Mouse (Mus musculus) left cerebral cortex, adult 8-10 months (tissue): ENCODE data around the gene Magi2. TPM values are rescaled to one million over a fixed set of nuclear protein-coding genes. Genes with fewer than 3 reads are reported as not detected.
A peak's percentile ranks its signal among the peaks of the same experiment; 100 is the strongest.
"Not testable (repeated sequence)": the region's sequence is repeated elsewhere in the genome, so short reads cannot be mapped to it uniquely, and the experiment has no call there.

Experiments
- DNase-seq, 2 experiments: peaks; one replicate each; pipeline ENCODE4 v3.0.0; 2022; ENCODE audit warnings: low spot score in 2 of 2
- total RNA-seq, 4 experiments: library from RNA; stranded (reverse); gene quantifications; 2 replicates each; pipeline ENCODE4 v1.2.4; 2022

Magi2 gene
- total RNA-seq, 4 experiments from 2014 or later: 119 to 134 (median 127) TPM

- DNase-seq: peak; percentile 8 to 46
Observed at GRCm38 (mm10) chr5:19429290-19429689, 202.5 kb downstream of the Magi2 start.

- DNase-seq: no peak
Observed at GRCm38 (mm10) chr5:19462541-19462940, 235.7 kb downstream of the Magi2 start.

GRCm38 (mm10) chr5:19465383-19465782 lies 238.5 kb downstream of the Magi2 start:
- DNase-seq: no peak

GRCm38 (mm10) chr5:19472851-19473439 lies 246.1 kb downstream of the Magi2 start:
- DNase-seq: no peak

GRCm38 (mm10) chr5:19482981-19483380 lies 256.1 kb downstream of the Magi2 start:
- no peak for DNase-seq

GRCm38 (mm10) chr5:19487947-19488346 lies 261.1 kb downstream of the Magi2 start:
- no peak for DNase-seq

GRCm38 (mm10) chr5:19501005-19501404 lies 274.2 kb downstream of the Magi2 start:
- no peak for DNase-seq

- no peak for DNase-seq
Observed at GRCm38 (mm10) chr5:19522168-19522567, 295.3 kb downstream of the Magi2 start.

DNA sequence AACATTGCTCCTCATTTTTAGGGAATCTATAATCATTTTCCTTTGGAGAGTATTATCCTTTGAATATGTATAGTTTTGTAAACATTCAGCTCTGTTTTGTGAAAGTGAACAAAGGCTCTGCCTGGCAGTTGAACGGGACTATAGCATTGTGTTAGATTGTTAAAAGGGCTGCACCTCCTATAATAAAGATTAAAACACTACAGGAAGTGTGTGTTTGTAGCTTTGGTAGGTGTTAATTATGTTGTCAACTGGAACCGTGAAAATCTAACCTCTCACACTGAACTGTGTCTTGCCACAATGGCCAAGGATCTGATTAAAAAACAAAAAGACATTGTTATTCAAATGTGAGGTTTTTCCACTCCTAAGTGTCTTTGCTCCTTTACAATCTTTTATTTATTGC lies 312.5 kb downstream of the Magi2 start:
- DNase-seq: no peak

DNA sequence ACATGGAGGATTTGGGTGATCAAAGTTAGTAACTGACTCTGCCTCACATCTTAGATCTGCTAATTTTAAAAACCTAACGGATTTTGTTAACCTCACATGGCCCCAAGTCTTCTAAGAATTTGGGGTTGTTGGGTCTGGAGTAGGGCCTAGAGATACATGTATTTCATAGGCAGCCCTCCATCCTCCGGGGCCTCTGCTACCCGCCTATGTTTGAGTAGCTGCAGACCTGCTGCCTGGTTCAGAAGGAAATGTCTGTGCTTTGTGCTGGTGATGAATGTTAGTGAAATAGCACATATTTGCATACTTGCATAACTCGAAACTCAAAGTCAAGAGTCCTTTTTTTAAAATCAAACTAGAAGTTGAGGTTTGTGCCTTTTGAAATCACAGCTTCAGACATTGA lies 319.6 kb downstream of the Magi2 start:
- peak; percentile 24 to 34 for DNase-seq

DNA sequence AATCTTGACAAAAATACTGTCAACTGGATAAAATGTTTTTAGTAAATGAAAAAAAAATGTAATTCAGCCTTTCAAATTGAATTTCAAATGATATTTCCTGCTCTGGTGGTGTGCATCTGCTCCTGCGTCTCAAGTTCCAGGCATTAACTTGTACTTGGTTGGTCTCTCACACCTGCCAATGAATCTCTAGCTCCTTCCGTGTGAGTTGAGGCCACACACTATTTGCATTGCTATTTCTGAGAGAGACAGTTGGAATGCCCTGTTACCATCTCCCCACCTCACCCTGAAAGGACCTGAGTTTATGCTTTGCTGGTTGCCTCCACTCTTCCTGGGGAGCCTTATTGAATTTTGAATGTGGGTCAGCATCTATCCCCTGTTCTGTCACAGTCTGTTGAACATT lies 320.1 kb downstream of the Magi2 start:
- no peak for DNase-seq

GRCm38 (mm10) chr5:19553510-19553909 lies 326.7 kb downstream of the Magi2 start:
- peak in 1 of 2 experiments; percentile 40 for DNase-seq

GRCm38 (mm10) chr5:19565636-19566035 lies 338.8 kb downstream of the Magi2 start:
- DNase-seq: no peak

DNA sequence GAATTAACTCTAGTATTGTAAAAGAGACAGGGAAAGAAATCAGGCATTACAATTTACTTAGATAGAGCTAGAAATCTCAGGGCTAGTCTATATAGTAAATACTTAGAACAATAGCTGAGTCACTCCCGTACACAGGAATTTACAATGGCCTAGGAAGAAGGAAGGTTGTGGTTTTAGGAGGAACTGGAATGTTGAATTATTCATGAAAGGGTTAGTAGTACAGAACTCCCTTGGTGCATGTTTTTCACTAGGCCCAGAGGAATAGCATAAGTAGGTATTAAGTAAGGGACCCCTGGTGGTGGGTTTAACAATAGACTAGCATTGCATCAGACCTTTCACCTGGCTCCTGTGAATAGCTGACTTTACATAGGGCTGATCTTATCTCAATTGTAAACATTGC lies 339.3 kb downstream of the Magi2 start:
- not testable (repeated sequence) for DNase-seq

DNA sequence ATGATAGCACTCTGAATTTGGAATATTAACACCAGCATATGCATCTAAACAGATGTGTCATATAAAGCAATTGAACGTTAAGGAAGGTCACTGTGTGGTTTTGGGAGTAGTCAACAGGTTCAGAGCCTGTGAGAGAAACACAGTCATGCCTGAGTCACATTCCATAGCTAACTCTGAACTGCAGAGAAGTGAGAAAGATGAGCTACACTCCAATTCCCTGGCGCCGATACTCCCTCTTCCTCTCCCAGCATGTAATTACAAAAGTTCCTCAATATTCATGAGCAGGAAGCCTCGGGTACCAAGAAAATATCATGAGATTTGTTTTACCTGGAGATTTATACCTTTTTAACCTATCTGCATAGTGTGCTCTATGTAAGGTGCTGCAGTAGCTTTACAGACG lies 380.9 kb downstream of the Magi2 start:
- no peak for DNase-seq

DNA sequence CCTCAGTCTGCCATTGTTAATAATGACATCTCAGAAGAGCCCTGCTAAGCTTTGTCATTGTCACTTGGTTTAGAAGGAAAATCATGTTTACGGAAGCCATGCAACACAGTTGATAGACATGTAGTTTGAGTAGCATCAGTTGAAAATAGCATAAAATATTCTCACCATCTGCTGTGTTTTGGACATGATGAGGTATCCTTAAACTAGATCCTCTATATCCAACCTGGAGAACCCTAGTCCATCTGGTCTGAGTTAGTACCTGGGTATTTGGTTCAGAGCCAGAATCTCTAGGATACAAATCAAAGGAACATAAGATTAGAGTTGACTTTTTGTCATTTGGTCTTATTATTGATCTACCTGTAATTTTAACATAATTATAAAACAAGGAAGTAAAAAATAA lies 385.0 kb downstream of the Magi2 start:
- no peak for DNase-seq

DNA sequence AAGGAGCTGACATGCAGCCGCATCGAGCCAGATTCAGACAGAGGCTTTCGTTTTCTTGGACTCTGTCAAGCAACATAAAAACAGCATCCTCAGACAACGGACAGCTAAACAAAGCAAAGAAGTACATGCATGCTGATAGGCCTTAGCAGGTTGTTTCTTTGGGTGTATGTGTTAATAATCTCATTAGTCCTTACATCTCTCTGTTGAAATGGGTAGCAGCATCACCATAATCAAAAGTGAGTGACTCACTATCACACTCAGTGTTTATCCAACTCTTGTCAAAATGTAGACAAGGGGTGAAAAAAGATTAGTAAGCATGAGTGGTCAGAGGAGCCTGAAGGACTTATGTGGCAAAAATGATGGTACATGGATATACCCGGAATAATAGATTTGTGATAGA lies 394.8 kb downstream of the Magi2 start:
- no peak for DNase-seq

DNA sequence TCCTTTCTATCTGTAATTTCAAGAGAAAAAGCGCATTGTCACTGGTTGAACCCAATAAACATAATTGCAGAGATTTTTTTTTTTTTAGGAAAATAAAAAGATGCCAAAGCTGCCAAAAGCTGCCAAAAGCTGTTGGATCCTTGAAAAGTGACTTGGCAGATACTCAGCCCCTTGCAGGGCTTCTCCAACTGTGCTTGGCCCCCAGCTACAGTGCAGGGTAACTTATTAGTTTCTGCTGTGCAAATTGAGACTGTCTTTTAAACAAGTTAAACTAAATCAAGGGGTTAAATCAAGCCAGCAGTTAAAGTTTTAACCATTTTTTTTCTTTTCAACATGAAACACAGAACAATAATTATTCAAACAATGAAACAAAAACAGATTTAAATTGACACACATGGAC lies 407.1 kb downstream of the Magi2 start:
- no peak for DNase-seq

DNA sequence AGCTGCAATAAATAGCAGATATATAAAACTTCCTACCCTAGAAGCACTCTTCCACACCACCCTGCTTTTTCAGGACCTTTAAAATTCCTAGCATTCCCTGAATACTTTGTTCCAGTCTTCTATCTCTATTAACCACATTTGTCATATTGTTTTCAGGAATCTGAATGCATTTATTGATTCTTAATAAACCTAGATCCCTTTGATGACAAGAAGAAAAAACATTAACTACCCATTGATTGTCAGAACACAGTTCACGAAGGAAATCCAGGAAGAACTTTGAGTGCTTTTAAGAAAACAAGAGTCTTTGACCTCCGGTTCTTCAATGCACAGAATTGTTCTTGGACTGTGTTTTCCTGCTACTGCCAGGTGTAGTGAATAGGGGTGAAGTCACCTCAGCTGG lies 411.0 kb downstream of the Magi2 start:
- no peak for DNase-seq

GRCm38 (mm10) chr5:19655986-19656385 lies 429.1 kb downstream of the Magi2 start:
- no peak for DNase-seq

DNA sequence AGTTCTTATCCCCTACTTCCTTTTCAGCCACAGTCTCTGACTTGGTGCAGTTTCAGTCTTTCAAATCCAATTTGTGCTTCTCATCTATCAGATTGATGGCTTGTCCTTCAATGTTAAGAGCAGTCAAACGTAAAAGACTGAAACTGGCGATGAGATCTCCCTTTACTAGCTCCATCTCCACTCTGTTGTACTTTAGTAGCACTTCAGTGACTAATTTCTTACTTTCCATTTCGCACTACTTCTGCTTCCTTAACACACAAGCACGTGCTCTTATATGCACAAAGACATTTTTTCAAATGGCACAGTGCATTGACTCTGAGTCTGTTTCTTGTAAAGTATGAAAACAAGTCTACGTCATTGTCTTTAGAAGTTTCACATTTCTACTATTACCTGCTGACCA lies 439.6 kb downstream of the Magi2 start:
- DNase-seq: no peak

GRCm38 (mm10) chr5:19717296-19717695 lies 490.5 kb downstream of the Magi2 start:
- DNase-seq: no peak

DNA sequence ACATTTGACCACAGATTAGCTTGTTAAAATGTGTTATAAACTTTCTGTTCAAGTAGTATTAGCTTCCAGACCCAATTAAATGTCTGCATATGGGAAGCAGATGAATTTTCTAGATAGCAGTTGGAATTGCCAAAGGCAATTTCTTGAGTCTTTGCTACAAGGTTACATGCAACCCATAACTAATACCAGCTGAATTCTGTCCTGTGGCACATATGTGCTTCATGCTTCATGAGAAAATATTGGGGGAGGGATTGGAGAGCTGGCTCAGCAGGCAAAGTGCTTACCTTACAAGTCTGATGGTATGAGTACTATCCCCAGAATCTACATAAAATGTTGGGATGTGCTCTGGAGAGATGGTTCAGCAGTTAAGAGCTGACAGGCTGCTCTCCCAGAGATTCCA lies 499.4 kb downstream of the Magi2 start:
- no peak for DNase-seq

GRCm38 (mm10) chr5:19745376-19745775 lies 518.5 kb downstream of the Magi2 start:
- DNase-seq: no peak
